Mouse (Mus musculus) thymus, postnatal 14 days (tissue): Measurements from ENCODE around the gene Ces1e.
"Not testable (repeated sequence)": the region's sequence is repeated elsewhere in the genome, so short reads cannot be mapped to it uniquely, and the experiment has no call there.

Experiments
- DNase-seq: peaks from one replicate; pipeline ENCODE4 v3.0.0; 2021

Gene Ces1e

DNA sequence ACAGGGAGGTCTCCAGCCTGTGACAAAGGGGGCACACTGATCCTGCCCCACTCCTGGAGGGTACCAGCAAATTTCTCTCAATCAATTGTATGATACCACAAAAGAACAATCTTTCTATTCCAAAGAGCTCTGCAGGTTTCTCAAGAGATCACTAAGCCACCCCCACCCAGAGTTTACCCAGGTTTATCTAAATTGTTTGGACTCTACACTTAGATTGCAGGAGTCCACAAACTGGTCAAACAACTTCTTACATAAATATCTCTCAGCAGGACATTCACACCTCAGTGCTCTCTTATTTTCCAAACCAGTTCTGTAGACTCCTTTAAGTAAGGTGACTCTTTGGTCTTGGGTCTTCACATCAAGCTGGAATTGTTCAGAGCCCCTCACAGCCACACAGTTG, at the start of gene Ces1e:
TSS of gene Ces1e (minus strand) at position 174 of the 400 bp plus-strand sequence.
- no peak for DNase-seq

DNA sequence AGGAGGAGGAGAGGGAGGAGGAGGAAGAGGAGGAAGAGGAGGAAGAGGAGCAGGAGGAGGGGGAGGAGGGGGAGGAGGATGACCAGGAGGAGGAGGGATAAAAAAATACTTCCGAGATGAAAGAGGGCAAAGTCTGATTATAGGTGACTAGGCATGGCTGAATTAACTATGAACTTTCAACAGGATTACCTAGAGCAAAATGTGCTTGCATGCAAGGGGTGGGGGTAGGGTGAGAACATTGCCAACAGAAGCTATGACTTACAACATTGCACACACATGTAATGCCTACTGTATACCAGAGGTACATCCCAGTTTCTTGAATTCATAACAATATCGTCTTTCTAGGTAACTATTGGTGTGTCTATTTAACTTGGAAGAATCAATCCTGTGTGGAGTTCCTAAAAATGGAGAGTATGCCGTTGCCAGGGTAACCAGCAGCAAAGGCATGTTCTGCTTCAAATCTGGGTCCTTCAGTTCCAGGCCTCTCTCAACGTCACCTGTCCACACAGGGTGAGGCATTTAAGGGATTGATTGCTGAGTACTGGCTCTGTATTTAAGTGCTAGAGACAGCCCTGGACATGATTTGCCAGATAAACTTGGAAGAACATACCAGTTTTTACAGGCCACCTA, 48.9 kb upstream of the Ces1e start:
- no peak for DNase-seq

DNA sequence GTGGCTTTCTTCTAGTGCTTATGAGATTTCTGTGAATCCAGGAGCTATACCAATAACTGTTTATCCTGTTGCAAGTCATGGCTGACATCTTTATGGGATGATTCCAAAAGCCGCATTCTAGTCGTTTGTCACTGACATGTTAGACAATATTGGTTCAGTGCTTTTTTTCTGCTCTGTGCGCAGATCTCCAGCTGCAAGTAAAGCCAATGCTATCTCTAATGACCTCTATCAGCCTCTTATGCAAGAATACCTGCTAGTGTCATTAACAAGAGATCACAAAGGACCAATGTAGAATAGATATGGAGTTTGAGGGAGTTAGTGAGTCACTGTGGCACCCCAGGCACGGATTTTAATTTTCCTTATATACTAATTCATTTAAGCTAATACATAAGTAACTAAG, 45.2 kb upstream of the Ces1e start:
- DNase-seq: no peak

- DNase-seq: no peak
Observed at GRCm38 (mm10) chr8:93273321-93273720, 43.9 kb upstream of the Ces1e start.

DNA sequence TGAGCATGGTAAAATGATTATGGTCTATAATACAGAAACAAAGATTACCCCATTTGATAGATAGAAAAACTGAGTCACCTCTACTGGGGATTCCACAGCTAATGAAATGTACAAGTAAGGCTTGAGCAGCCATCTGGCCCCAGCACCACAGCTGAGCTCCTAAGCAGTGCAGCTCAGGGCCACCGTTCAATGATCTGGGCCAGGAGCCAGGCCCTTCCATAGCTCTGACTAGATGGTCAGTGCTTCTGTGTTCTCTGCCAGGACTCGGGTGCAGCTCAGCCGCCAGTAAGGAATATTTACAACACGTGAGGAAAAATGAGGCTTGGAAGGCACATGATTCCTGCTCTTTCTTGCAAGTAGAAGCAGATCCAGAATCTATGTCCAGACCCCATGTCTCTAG, 43.3 kb upstream of the Ces1e start:
- no peak for DNase-seq

DNA sequence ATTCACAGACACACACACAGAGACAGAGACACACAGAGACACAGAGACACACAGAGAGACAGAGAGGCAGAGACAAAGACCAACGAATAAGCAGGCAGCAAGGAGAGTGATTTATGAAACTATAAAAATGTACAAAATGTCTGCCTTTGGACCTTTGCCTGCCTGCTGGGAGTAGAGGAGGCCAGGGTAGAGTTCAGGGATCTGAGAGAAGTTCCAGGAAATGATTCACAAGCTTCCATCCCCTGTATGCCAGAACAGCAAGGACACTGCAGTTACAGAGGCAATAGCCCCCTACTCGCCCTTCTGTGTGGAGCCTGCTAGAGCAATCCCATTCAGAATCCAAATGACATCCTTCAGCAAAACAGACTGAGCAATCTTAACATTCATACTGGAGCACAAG, 32.0 kb upstream of the Ces1e start:
- DNase-seq: no peak

- DNase-seq: no peak
Observed at GRCm38 (mm10) chr8:93252400-93252925, 23.0 kb upstream of the Ces1e start.

DNA sequence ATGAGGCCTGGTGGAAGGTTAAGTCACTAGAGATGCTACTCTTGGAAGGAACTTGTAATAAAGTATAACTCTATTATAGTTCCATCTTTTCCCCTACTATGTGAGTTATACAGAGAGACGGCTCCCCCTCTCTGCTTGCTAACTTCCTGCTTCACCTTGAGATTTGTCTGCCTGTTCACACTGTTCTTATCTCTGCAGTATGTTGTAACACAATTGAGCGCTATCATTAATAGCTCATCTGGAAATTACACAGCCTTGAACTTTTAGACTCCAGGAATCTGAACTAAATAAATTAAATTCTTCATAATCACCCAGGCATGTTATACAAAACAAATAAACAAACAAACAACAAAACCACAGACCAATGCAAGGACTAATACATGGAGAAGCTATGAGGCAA, 16.6 kb upstream of the Ces1e start:
- DNase-seq: no peak

DNA sequence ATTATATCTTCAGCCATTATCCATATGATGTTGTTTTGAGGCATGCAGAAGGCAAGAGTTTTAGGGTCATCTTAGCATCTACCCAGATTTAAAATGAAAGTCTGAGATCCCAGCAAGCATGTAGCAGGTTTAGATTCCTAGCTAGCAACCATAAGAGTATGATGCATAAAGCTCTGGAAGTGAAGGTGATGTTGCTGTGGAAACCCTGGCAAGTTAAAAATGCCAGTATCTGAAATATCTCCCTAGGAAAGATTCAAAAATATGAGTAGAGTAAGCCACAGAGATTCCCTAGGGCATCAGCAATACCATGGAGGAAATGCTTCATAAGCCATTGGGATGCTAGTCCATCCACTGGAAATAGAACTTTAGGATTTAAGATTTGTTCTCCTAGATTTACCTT, 10.5 kb upstream of the Ces1e start:
- no peak for DNase-seq

GRCm38 (mm10) chr8:93235681-93236080, 6.3 kb upstream of the Ces1e start:
- DNase-seq: no peak

DNA sequence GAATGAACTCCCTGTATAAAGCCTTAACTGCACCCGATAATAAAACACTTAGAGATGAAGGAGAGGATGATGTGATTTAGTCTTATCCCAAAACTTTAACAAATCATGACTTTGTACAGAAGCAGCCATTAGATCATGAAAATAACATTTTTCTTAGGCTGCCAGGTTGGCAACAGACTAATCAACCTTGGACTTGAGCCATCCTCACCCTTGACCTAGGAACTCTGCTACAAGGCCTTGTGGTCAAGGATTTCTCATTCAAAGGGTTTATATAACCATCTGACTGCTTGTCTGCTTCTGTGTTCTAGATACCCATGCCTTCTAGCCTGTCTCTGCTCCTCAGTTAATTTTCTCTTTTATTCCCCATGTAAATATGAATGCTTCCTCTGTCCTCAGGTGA, 5.3 kb upstream of the Ces1e start:
- DNase-seq: no peak

GRCm38 (mm10) chr8:93234068-93234467, 4.6 kb upstream of the Ces1e start:
- DNase-seq: no peak

DNA sequence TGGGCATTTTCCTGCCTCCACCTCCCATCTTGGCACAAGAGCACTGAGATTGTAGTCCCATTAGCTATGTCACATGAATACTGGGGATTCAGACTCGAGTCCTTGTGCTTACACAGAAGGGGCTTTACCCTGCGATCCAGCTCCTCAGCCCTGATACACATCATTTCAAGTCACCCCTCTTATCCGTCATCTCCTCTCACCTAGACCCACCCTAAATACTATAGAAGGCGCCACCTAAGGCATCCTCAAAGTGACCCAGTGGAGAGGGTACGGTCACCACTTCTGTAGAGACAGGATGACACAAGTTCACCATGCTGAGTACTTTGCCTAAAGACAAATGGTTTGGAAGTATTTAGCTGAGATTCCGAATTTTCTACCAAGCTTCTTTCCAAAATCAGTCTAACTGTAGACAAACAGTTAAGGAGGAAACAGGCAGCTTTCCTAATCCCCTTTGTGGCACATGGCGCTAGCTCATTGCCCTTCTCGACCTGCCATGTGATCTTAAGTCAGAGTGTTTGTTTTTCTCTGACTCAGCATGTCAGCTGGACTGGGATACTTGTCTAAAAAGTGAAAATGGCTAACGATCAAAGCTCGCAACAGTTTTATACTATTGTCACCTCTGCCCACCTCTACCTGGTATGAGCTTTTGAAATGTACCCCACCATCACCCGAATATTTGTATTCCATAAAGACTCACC, 597 bp downstream of the Ces1e start:
- DNase-seq: no peak

DNA sequence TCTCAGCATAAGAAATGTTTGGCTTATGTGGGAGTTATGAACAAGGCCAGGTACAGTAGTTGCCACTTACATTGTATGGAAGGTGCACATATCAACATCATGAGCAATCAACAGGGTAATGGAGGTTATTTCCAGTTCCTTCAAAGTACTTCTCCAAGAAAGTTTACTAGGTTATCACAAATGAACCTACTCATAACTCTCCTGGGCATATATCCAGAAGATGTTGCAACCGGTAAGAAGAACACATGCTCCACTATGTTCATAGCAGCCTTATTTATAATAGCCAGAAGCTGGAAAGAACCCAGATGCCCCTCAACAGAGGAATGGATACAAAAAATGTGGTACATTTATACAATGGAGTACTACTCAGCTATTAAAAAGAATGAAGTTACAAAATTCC, 2.9 kb downstream of the Ces1e start:
- not testable (repeated sequence) for DNase-seq

- no peak for DNase-seq
Observed at GRCm38 (mm10) chr8:93221896-93222295, 7.5 kb downstream of the Ces1e start.

DNA sequence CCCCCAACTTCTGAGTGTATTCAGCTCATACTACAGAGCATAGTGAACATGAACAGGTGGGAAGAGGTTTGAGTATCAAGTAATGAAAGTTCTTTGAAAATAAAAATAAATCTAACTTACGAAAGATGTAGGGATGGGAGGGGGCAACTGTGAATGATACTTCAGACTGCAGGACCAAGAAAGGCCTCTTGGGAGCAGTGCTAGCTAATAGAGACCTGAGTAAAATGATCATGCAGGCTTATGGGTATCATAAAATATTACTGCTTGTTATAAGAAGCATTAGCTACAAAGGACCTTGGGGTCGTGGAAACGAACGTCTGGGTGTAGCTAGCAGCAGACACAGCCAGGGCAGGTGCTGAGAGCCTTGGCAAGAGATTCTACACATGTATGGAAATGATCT, 11.6 kb downstream of the Ces1e start:
- DNase-seq: no peak

DNA sequence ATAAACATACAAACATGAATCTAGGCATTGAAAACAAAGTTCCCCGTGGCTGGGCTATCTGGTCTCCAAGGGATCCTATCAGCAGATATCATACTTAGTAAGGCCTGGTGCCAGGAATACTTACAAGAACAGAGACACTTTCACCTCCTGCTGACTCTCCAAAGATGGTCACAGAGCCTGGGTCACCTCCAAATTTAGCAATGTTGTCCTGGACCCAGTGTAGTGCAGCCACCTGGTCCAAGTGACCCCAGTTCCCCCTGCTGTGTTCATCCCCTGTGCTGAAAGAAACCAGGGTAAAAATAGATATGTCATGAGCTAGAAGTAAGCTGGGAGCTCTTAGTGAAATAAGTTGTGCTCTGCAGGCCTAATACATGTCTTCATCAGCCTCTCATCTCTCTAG, 12.0 kb downstream of the Ces1e start:
- no peak for DNase-seq

GRCm38 (mm10) chr8:93211091-93211490, 18.3 kb downstream of the Ces1e start:
- no peak for DNase-seq

- DNase-seq: not testable (repeated sequence)
Observed at GRCm38 (mm10) chr8:93199146-93199545, 30.3 kb downstream of the Ces1e start.

DNA sequence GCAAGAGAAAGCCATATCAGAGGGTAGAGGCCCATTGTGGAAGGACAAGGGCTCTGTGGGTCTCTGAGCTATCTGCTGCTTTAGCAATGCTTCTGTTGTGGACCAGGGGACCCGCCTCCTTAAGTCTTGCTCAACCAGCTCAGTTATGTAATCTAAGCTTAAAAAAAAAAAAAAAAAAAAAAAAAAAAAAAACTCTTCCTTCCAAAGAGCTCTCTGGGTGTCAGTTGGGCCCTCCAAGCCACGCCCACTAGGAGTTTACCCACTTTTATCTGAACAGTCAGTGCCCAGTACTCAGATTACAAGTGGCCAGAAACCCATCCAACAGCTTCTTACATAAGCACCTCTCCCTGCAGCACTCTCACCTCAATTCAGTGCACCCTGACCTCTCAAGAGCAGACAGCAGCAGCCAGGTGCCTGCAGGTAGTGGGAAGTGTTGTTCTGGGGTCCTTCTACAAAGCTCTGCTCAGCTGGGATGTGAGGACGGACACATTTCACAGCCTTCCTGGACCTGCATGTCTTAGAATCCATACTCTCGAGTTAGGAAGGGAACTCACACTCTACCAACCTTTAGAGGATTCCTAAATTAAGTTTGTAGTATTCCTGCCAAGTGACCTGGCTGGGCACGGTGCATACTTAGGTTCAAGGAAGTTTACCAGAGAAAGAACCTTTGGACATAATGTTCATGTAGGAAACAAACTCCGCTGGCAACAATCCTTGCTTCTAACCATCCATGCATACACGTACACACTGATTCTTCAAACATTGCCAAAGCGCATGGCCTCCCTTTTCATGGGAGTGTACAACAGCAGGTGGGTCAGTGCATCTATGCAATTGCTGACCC, 31.5 kb downstream of the Ces1e start, which contains the start of gene Ces1d:
TSS of gene Ces1d (minus strand) at position 154 of the 841 bp plus-strand sequence.
- no peak for DNase-seq

GRCm38 (mm10) chr8:93196436-93196835, 33.0 kb downstream of the Ces1e start:
- DNase-seq: no peak

GRCm38 (mm10) chr8:93180581-93181129, 48.8 kb downstream of the Ces1e start:
- DNase-seq: no peak

GRCm38 (mm10) chr8:93176593-93176992, 52.8 kb downstream of the Ces1e start:
- no peak for DNase-seq
